Mouse (Mus musculus) stomach, postnatal 0 days (tissue): ENCODE results near the gene Babam2.

Experiments used
- CTCF ChIP-seq: IDR thresholded peaks from 2 replicates; pipeline ENCODE4 v1.5.1; 2016; ENCODE audit warnings: antibody characterized with exemption, low read depth, mild to moderate bottlenecking, moderate library complexity
- EP300 ChIP-seq: optimal IDR thresholded peaks from 2 replicates; pipeline ENCODE3; 2016; ENCODE audit warnings: antibody characterized with exemption

DNA sequence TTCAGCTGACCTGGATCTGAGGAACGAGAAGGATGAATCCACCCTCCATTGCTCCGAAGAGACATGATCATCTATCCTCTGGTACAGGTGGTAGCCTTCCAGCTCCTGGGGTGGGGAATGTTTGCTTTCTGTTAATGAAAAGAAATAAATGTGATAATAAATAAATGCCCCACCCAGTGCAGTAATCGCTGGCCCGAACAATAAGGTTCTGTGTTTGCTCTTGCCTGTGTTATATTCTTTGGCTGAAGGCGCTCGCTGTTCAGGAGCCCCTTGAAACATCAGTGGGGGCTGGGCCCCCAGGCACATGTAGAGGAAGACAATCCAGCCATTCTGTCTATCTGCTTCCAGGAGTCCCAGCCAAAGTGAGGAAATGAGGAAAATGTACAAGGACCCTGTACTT is 427.5 kb downstream of the Babam2 start:
- TF ChIP-seq CTCF (no peak), EP300 (no peak)
